Mouse (Mus musculus): ENCODE results near the gene Dspp. TPM values are rescaled to one million over a fixed set of nuclear protein-coding genes. Genes with fewer than 3 reads are reported as not detected.

The Dspp gene
- not detected in 2 replicates for polyA plus RNA-seq (2012; ENCODE audit: insufficient read depth, low replicate concordance)

DNA sequence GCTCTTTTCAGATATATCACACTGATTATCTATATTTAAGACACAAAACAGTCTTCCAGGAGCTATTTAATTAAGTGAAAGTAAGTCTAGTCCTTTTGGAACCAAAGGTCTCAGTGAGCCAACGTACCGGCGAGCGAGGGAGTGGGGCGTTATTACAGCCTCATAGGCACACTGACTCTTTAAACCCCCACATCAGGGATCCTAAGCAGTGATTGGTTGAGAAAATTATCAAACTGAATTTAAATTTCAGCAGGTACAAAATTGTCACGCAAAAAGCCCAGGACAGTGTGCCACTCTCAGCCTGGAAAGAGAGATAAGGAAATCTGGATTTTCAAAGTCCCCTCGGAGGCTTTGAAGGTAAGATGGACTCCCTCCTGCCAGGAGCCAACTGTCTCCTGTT, at the start of gene Dspp:
Dspp (plus strand) TSS at position 301 of the 400 bp plus-strand sequence.
- H3K9me3 ChIP-seq, result peaks cover 5% of the 10 kb centered on the region
- no peaks in the 10 kb centered on the region for H3K4me1 ChIP-seq
- no peaks in the 10 kb centered on the region for H3K27me3 ChIP-seq (replicated peaks)
- H3K36me3 ChIP-seq (replicated peaks; ENCODE audit: low read length), result no peaks in the 10 kb centered on the region
- no peak for TF ChIP-seq FLI1 (IDR thresholded peaks at IDR 0.05; ENCODE audit: low read length)
- no peak for TF ChIP-seq GATA1 (IDR thresholded peaks at IDR 0.05; ENCODE audit: borderline replicate concordance, low read length)
- H3K4me3 ChIP-seq (replicated peaks), result no peak within 1 kb of the TSS

DNA sequence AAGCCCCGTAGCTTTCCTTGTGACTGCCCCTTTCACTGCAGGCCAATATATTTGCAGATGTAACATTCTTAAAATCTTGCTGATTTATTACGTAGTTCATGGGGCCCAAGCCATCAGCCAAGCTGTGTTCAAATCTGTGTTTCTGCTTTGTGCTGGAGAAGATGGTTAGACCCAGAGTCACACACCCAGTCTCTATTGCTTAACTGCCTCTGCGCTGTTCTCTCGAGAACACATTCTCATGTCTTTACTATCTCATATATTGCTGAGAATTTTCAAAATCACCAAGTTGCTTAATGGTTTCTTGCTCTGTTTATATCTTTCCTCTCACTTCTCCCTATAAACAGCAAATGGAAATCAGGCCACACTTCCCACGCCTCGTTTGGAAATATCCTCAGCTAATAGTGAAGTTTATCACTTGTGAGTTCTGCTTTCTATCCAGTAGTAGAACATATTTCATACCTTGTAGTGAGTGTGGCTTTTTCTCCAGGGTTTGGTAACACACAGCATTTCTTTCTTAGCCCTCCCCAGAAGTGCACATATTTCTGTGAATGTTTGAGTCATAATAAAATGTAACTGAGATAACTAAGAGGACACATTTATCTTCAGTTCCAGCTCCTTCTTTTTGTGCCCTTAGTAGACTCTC, 46.4 kb upstream of the Dspp start:
- TF ChIP-seq GATA1 (IDR thresholded peaks at IDR 0.05; ENCODE audit: borderline replicate concordance, low read length) (no peak), FLI1 (IDR thresholded peaks at IDR 0.05; ENCODE audit: low read length) (no peak)
- H3K4me3 ChIP-seq (replicated peaks), result no peak overlapping the region

DNA sequence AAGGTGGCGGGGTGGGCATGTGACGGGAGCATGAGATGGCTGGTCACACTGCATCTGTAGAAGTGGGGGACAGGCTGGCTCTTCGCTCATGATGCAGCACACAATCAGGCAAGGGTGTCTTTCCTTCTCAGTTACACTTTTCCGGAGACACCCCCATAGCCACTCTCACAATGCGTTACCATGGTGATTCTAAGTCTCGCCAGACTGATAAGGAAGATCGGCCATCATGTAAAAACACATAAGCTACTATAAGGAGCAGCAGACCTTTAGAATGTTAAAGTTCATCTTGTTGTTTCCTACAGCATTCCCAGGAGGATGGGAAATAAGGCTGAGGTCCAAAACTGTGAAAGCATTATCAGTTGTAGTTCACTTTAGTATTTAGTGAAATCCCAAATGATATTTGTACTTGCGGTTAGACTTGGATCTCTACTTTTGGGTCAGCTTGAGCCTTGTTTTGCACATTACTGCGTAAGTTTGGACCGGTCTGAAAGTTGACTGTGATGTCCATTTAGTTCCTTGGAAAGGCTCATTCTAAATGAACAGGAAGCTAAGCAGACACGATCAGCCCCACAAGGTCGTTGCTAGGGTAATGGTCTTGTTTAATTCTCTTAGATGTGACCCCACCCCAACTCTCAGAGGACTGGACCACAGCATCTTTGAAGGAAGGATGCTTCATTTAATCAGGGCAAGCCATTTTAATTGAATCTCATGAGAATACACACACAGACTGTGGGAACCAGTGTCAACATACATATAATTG, 43.8 kb upstream of the Dspp start:
- no peaks in the 10 kb centered on the region for H3K36me3 ChIP-seq (replicated peaks; ENCODE audit: low read length)
- H3K4me1 ChIP-seq, result no peaks in the 10 kb centered on the region
- TF ChIP-seq FLI1 (IDR thresholded peaks at IDR 0.05; ENCODE audit: low read length), result no peak
- no peak for TF ChIP-seq GATA1 (IDR thresholded peaks at IDR 0.05; ENCODE audit: borderline replicate concordance, low read length)

More for the DNA sequence above, 46.4 kb upstream of the Dspp start:
- no peaks in the 10 kb centered on the region for H3K4me1 ChIP-seq
- peaks cover 10% of the 10 kb centered on the region for H3K27me3 ChIP-seq (replicated peaks)
- no peaks in the 10 kb centered on the region for H3K9me3 ChIP-seq
- no peaks in the 10 kb centered on the region for H3K36me3 ChIP-seq (replicated peaks; ENCODE audit: low read length)

DNA sequence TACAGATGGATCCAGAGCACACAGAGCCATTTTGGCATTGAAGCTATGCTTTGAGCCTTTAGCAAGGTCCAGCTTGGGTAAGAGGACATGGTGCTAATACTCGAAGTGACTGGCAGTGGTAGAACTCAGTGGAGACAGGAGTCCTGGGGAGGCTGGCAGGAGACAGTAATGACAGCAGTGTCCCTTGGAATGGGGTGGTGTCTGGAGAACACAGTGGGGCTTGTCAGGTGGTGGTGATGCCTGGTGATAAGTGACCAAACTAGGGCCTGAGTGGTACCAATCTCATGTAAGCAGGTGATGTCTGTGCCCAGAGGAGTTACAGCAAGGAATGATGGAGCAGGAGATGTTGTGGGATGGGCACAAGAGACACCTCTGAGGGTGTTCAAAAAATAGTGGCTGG, 43.2 kb upstream of the Dspp start:
- Histone ChIP-seq H3K27me3 (replicated peaks) (peaks cover 6% of the 10 kb centered on the region), H3K36me3 (replicated peaks; ENCODE audit: low read length) (no peaks in the 10 kb centered on the region)
- TF ChIP-seq FLI1 (IDR thresholded peaks at IDR 0.05; ENCODE audit: low read length), result no peak
- TF ChIP-seq GATA1 (IDR thresholded peaks at IDR 0.05; ENCODE audit: borderline replicate concordance, low read length), result no peak

More for the DNA sequence above, 43.8 kb upstream of the Dspp start:
- no peak overlapping the region for H3K4me3 ChIP-seq (replicated peaks)
- H3K9me3 ChIP-seq, result no peaks in the 10 kb centered on the region
- peaks cover 6% of the 10 kb centered on the region for H3K27me3 ChIP-seq (replicated peaks)

DNA sequence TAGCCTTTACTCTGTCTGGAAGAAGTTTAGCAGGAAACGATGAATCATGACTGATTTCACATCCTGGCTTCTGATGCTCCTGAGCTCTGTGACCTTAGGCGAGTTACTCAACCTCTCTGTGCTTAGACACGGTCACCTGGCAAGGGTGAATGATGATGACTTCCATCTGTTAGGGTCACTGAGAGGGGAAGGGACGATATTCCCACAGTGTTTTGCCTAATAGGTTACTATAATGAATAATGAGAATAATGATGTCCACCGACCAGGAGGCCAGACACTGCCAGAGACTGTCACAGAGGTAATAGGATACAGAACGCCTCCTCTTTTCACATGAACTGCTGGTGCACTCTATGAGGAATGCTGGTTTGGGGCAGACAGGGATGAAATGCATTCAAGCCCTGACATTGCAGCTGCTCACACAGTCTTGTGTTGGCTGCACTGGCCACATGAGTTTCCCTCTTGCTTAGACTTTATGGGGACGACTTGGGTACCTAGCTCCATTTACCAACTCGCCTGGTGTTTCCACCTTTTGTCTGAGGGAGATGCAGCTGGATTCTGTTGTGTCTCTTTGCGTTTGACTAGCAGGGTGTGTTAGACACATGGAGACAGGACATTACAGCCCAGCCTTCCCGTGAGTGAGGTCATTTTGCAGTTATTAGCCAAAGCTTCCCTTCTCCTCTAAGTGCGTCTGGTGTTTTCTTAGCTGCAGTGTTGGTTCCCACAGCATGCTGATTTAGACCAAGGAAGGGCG, 42.1 kb upstream of the Dspp start:
- Histone ChIP-seq H3K4me3 (replicated peaks) (no peak overlapping the region), H3K9me3 (no peaks in the 10 kb centered on the region), H3K36me3 (replicated peaks; ENCODE audit: low read length) (no peaks in the 10 kb centered on the region), H3K27me3 (replicated peaks) (peaks cover 6% of the 10 kb centered on the region), H3K4me1 (no peaks in the 10 kb centered on the region)
- TF ChIP-seq GATA1 (IDR thresholded peaks at IDR 0.05; ENCODE audit: borderline replicate concordance, low read length) (no peak), FLI1 (IDR thresholded peaks at IDR 0.05; ENCODE audit: low read length) (no peak)

More for the DNA sequence above, 43.2 kb upstream of the Dspp start:
- H3K9me3 ChIP-seq, result no peaks in the 10 kb centered on the region
- H3K4me1 ChIP-seq, result no peaks in the 10 kb centered on the region
- no peak overlapping the region for H3K4me3 ChIP-seq (replicated peaks)

DNA sequence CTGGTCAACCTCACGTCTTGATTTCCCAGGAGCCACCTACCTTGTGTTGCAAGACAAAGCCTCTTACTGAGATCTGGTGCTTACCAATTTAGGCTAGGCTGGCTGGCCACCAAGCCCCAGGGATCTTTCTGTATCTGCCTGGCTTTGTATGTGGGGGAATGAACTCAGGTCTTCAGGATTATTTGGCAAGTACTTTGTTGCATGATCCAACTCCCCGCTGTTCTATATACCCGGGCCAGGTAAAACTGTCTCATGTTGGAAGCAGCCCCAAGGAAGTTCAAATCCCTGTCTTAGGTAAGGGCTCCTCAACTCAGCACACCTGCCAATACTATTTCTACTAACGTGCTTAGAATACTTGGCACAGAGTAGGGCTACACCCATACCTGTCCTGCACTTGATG, 39.6 kb upstream of the Dspp start:
- no peak overlapping the region for H3K4me3 ChIP-seq (replicated peaks)
- H3K4me1 ChIP-seq, result no peaks in the 10 kb centered on the region
- H3K9me3 ChIP-seq, result no peaks in the 10 kb centered on the region
- H3K36me3 ChIP-seq (replicated peaks; ENCODE audit: low read length), result no peaks in the 10 kb centered on the region
- peaks cover 3% of the 10 kb centered on the region for H3K27me3 ChIP-seq (replicated peaks)
- no peak for TF ChIP-seq FLI1 (IDR thresholded peaks at IDR 0.05; ENCODE audit: low read length)
- no peak for TF ChIP-seq GATA1 (IDR thresholded peaks at IDR 0.05; ENCODE audit: borderline replicate concordance, low read length)

DNA sequence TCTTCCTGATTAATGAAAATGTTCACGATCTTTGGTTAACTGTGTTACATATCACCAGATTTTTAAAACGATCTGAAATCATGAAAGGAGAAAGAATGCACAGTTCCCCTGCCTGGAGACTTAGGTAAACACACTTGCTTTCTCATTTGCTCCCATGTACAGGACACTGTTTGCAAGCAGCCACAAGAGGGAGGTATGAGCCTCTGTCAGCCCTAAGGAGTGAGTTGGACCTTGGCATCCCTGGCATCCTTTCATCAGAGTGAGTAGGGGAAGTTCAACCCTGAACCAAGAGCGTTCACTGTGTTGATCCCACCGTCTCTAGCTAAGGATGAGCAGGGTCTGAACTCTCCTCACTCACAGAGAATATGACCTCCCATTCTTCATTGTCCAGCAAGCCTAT, 39.0 kb upstream of the Dspp start:
- TF ChIP-seq GATA1 (IDR thresholded peaks at IDR 0.05; ENCODE audit: borderline replicate concordance, low read length) (no peak), FLI1 (IDR thresholded peaks at IDR 0.05; ENCODE audit: low read length) (no peak)
- Histone ChIP-seq H3K4me3 (replicated peaks) (no peak overlapping the region), H3K27me3 (replicated peaks) (peaks cover 3% of the 10 kb centered on the region), H3K9me3 (no peaks in the 10 kb centered on the region), H3K4me1 (no peaks in the 10 kb centered on the region), H3K36me3 (replicated peaks; ENCODE audit: low read length) (no peaks in the 10 kb centered on the region)

DNA sequence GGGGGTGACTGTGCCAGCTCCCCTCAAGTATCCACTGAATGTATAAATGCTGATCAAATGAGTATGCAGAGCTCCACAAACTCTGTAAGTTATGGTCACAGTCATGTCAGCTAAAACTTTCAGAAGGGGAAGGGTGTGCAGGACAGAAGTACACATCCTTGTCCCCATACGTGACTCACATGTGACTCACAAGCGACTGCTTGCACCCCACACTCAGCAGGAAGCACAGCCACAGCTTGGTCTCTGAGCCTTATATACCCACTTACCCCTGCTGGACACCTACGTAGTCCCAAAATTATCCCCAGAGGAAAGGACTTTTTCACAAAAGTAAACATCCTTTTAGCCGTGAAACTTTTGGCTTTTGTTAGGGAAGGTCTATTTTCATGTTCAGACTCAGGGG, 36.8 kb upstream of the Dspp start:
- no peaks in the 10 kb centered on the region for H3K9me3 ChIP-seq
- TF ChIP-seq FLI1 (IDR thresholded peaks at IDR 0.05; ENCODE audit: low read length) (no peak), GATA1 (IDR thresholded peaks at IDR 0.05; ENCODE audit: borderline replicate concordance, low read length) (no peak)

DNA sequence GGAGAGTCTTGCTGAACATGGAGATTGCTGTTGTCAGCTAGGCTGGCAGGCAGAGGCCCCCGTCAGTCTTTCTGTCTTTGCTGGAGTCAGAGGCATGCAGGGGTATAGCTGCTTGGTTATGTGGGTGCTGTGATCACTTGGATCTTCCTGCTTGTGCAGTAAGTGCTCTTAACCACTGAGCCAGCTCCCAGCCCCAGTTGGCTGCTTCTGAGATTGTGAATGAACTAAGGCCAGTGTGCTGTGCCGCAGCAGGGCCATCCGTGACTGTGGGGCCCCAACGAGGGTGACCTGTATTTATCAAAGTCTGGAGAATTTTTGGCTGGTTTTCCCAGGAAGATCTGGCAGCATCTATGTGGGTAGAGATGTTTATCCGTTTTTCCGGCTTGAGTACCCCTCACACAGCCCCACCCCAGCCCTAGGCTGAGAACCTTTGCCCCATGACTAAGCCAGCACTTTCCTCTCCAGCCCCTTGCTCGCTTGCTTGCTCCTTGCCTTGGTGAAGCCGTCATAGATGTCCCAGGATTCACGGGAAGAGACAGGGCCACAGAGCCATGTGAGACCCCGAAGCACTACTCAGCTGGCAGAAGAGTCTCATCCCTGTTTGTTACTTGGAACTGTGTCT, 32.5 kb upstream of the Dspp start:
- TF ChIP-seq FLI1 (IDR thresholded peaks at IDR 0.05; ENCODE audit: low read length) (no peak), GATA1 (IDR thresholded peaks at IDR 0.05; ENCODE audit: borderline replicate concordance, low read length) (no peak)
- Histone ChIP-seq H3K36me3 (replicated peaks; ENCODE audit: low read length) (no peaks in the 10 kb centered on the region), H3K27me3 (replicated peaks) (no peaks in the 10 kb centered on the region), H3K4me3 (replicated peaks) (no peak overlapping the region), H3K4me1 (no peaks in the 10 kb centered on the region; the same call in 1 of the 2 replicates), H3K9me3 (no peaks in the 10 kb centered on the region)

More for the DNA sequence above, 36.8 kb upstream of the Dspp start:
- H3K4me3 ChIP-seq (replicated peaks), result no peak overlapping the region
- H3K36me3 ChIP-seq (replicated peaks; ENCODE audit: low read length), result no peaks in the 10 kb centered on the region
- no peaks in the 10 kb centered on the region for H3K27me3 ChIP-seq (replicated peaks)
- H3K4me1 ChIP-seq, result no peaks in the 10 kb centered on the region
